Mouse (Mus musculus): ENCODE measurements around the gene Olfr507. TPM values are rescaled to one million over a fixed set of nuclear protein-coding genes. Genes with fewer than 3 reads are reported as not detected.

The Olfr507 gene
- polyA plus RNA-seq, 1 experiment from 2014 or later: not detected

GRCm38 (mm10) chr7:108666118-108666517 lies 44.5 kb downstream of the Olfr507 start, which contains the start of gene Olfr510:
Olfr510 (plus strand) TSS chr7:108666418.
- no peak within 1 kb of the TSS for H3K27ac ChIP-seq (ENCODE audit: low read depth, low read length)
- no peaks in the 10 kb centered on the region for H3K9me3 ChIP-seq (ENCODE audit: control insufficient read depth, low read length)
- H3K4me2 ChIP-seq (replicated peaks; ENCODE audit: low read depth, low read length): no peak within 1 kb of the TSS
- H3K27me3 ChIP-seq (ENCODE audit: control insufficient read depth, insufficient read depth, low read length): no peaks in the 10 kb centered on the region
- 89% methylated on average over 1 of the region's 1 CpGs for WGBS
- ATAC-seq (ENCODE audit: low FRiP score) (no peak), DNase-seq (ENCODE audit: low spot score) (no peak)
- no peaks in the 10 kb centered on the region for H3K4me1 ChIP-seq (replicated peaks; ENCODE audit: control insufficient read depth, insufficient read depth, low read length)
- no peak within 1 kb of the TSS for H3K4me3 ChIP-seq (ENCODE audit: low read depth, low read length)
- H3K9ac ChIP-seq (ENCODE audit: low read depth, low read length): no peak within 1 kb of the TSS
- no peaks in the 10 kb centered on the region for H3K36me3 ChIP-seq (ENCODE audit: control insufficient read depth, insufficient read depth, low read length)

- ATAC-seq (ENCODE audit: low FRiP score) (no peak), DNase-seq (ENCODE audit: low spot score) (no peak)
- H3K4me2 ChIP-seq (replicated peaks; ENCODE audit: low read depth, low read length): no peak overlapping the region
- no peak overlapping the region for H3K27ac ChIP-seq (ENCODE audit: low read depth, low read length)
- no peaks in the 10 kb centered on the region for H3K4me1 ChIP-seq (replicated peaks; ENCODE audit: control insufficient read depth, insufficient read depth, low read length)
- H3K9me3 ChIP-seq (ENCODE audit: control insufficient read depth, low read length): no peaks in the 10 kb centered on the region
- no peaks in the 10 kb centered on the region for H3K27me3 ChIP-seq (ENCODE audit: control insufficient read depth, insufficient read depth, low read length)
- 84% methylated on average over 1 of the region's 1 CpGs for WGBS
- no peak overlapping the region for H3K9ac ChIP-seq (ENCODE audit: low read depth, low read length)
- H3K36me3 ChIP-seq (ENCODE audit: control insufficient read depth, insufficient read depth, low read length): no peaks in the 10 kb centered on the region
- no peak overlapping the region for H3K4me3 ChIP-seq (ENCODE audit: low read depth, low read length)
Observed at GRCm38 (mm10) chr7:108671058-108671457, 49.4 kb downstream of the Olfr507 start.

Other genes starting within 250 kb of the Olfr507 start
- gene Olfr495, start 228.6 kb upstream of the Olfr507 start, polyA plus RNA-seq (2014; fragmentation: Nextera tagmentation; extraction: Ambion mirVana): not detected in 2 replicates
- gene Olfr497, start 201.4 kb upstream of the Olfr507 start, polyA plus RNA-seq (2014; fragmentation: Nextera tagmentation; extraction: Ambion mirVana): not detected in 2 replicates
- gene Olfr498, start 156.5 kb upstream of the Olfr507 start, polyA plus RNA-seq (2014; fragmentation: Nextera tagmentation; extraction: Ambion mirVana): not detected in 2 replicates
- gene Olfr502, start 96.7 kb upstream of the Olfr507 start, polyA plus RNA-seq (2014; fragmentation: Nextera tagmentation; extraction: Ambion mirVana): not detected in 2 replicates
- not detected in 2 replicates for gene Olfr503, start 77.3 kb upstream of the Olfr507 start, polyA plus RNA-seq (2014; fragmentation: Nextera tagmentation; extraction: Ambion mirVana)
- not detected in 2 replicates for gene Olfr504, start 56.0 kb upstream of the Olfr507 start, polyA plus RNA-seq (2014; fragmentation: Nextera tagmentation; extraction: Ambion mirVana)
- not detected in 2 replicates for gene Olfr506, start 11.0 kb upstream of the Olfr507 start, polyA plus RNA-seq (2014; fragmentation: Nextera tagmentation; extraction: Ambion mirVana)
- gene Olfr508, start 8.2 kb downstream of the Olfr507 start, polyA plus RNA-seq (2014; fragmentation: Nextera tagmentation; extraction: Ambion mirVana): not detected in 2 replicates
- not detected in 2 replicates for gene Olfr509, start 30.1 kb downstream of the Olfr507 start, polyA plus RNA-seq (2014; fragmentation: Nextera tagmentation; extraction: Ambion mirVana)
- not detected in 2 replicates for gene Olfr510, start 44.6 kb downstream of the Olfr507 start, polyA plus RNA-seq (2014; fragmentation: Nextera tagmentation; extraction: Ambion mirVana)
- gene Olfr512, start 91.5 kb downstream of the Olfr507 start, polyA plus RNA-seq (2014; fragmentation: Nextera tagmentation; extraction: Ambion mirVana): not detected in 2 replicates
- not detected in 2 replicates for gene Olfr513, start 129.2 kb downstream of the Olfr507 start, polyA plus RNA-seq (2014; fragmentation: Nextera tagmentation; extraction: Ambion mirVana)
- gene Olfr514, start 204.2 kb downstream of the Olfr507 start, polyA plus RNA-seq (2014; fragmentation: Nextera tagmentation; extraction: Ambion mirVana): not detected in 2 replicates
- not detected in 2 replicates for gene Olfr516, start 228.7 kb downstream of the Olfr507 start, polyA plus RNA-seq (2014; fragmentation: Nextera tagmentation; extraction: Ambion mirVana)